Mouse (Mus musculus) lung, embryonic 14.5 days (tissue): Measurements from ENCODE around the gene Nmrk1. TPM values are rescaled to one million over a fixed set of nuclear protein-coding genes. Genes with fewer than 3 reads are reported as not detected.
A peak's percentile ranks its signal among the peaks of the same experiment; 100 is the strongest.
"Not testable (repeated sequence)": the region's sequence is repeated elsewhere in the genome, so short reads cannot be mapped to it uniquely, and the experiment has no call there.

ENCODE experiments used
- ATAC-seq: fragments of 200-750 bp; cut with Nextera tagmentation; 2 replicates; pipeline ENCODE4 v1.8.0; 2017; ENCODE audit warnings: mild to moderate bottlenecking, moderate TSS enrichment, moderate library complexity; ENCODE audit not compliant: insufficient read depth
- DNase-seq: peaks from one replicate; pipeline ENCODE4 v3.0.0-alpha.2; 2015
- H3K27ac ChIP-seq: fragments of 300-500 bp; sonication (generic); 2 replicates; pipeline ENCODE4 v1.5.1; 2014; ENCODE audit warnings: low read depth, mild to moderate bottlenecking, moderate library complexity
- H3K27me3 ChIP-seq: fragments of 300-500 bp; sonication (generic); 2 replicates; pipeline ENCODE4 v1.6.1; 2014; ENCODE audit warnings: low read length, control low read depth; ENCODE audit not compliant: insufficient read depth
- H3K36me3 ChIP-seq: fragments of 300-500 bp; sonication (generic); 2 replicates; pipeline ENCODE4 v1.6.1; 2014; ENCODE audit warnings: control low read depth; ENCODE audit not compliant: insufficient read depth
- H3K4me1 ChIP-seq: fragments of 300-500 bp; sonication (generic); 2 replicates; pipeline ENCODE4 v1.6.1; 2014; ENCODE audit warnings: antibody characterized with exemption, control low read depth; ENCODE audit not compliant: insufficient read depth
- H3K4me2 ChIP-seq: fragments of 300-500 bp; sonication (generic); 2 replicates; pipeline ENCODE4 v1.6.1; 2014; ENCODE audit warnings: mild to moderate bottlenecking
- H3K4me3 ChIP-seq: fragments of 300-500 bp; sonication (generic); 2 replicates; pipeline ENCODE4 v1.5.1; 2014; ENCODE audit warnings: low read depth, low read length
- H3K9ac ChIP-seq: fragments of 300-500 bp; sonication (generic); 2 replicates; pipeline ENCODE4 v1.6.1; 2014
- H3K9me3 ChIP-seq: fragments of 300-500 bp; sonication (generic); 2 replicates; pipeline ENCODE4 v1.6.1; 2016; ENCODE audit warnings: low read depth, low read length, control low read depth
- CTCF ChIP-seq: IDR thresholded peaks from 2 replicates; pipeline ENCODE4 v1.5.1; 2016; ENCODE audit warnings: antibody characterized with exemption, low read depth
- WGBS: fragments of 180-500 bp; shearing (Covaris S2); extraction: QIAGEN DNeasy Blood & Tissue Kit; methylation state at CpG from one replicate; pipeline ENCODE4 v1.1.7; 2014; 5-methylcytosine and 5-hydroxymethylcytosine counted together
- polyA plus RNA-seq: library from polyadenylated mRNA; unstranded; fragments of >200 nt; fragmentation: Nextera tagmentation; extraction: Ambion mirVana; gene quantifications from 2 replicates; pipeline ENCODE4 v1.2.1, GENCODE M21; 2014

Gene Nmrk1
- 8.1 and 8.4 TPM in 2 replicates for polyA plus RNA-seq

GRCm38 (mm10) chr19:18631644-18632219 is at the start of gene Nmrk1, which contains the start of gene Ostf1:
Gene Nmrk1, plus strand, starts transcription at chr19:18631950.
Gene Ostf1, minus strand, starts transcription at chr19:18631823.
- Histone ChIP-seq H3K4me2 (peak within 1 kb of the TSS; percentile 67), H3K9ac (peak within 1 kb of the TSS; percentile 73), H3K27ac (peak within 1 kb of the TSS; percentile 88), H3K36me3 (no peaks in the 10 kb centered on the region), H3K27me3 (no peaks in the 10 kb centered on the region), H3K4me3 (peak within 1 kb of the TSS; percentile 84), H3K4me1 (no peaks in the 10 kb centered on the region; the same call in 1 of the 2 replicates), H3K9me3 (no peaks in the 10 kb centered on the region)
- DNase-seq (peak; percentile 99), ATAC-seq (peak; percentile 98)
- 1% methylated on average over 49 of the region's 51 CpGs for WGBS
- TF ChIP-seq CTCF, result no peak

GRCm38 (mm10) chr19:18582226-18582625 is 49.5 kb upstream of the Nmrk1 start:
- H3K4me2 ChIP-seq, result no peak overlapping the region
- no peaks in the 10 kb centered on the region for H3K27me3 ChIP-seq
- no peak for ATAC-seq
- no peak overlapping the region for H3K27ac ChIP-seq
- H3K36me3 ChIP-seq, result no peaks in the 10 kb centered on the region
- no peak overlapping the region for H3K4me3 ChIP-seq
- no peak overlapping the region for H3K9ac ChIP-seq
- no peaks in the 10 kb centered on the region for H3K9me3 ChIP-seq
- 0 out of 2 replicates have a peak, but pooled peaks cover 4% of the 10 kb centered on the region for H3K4me1 ChIP-seq
- no peak for DNase-seq
- TF ChIP-seq CTCF, result no peak
- WGBS, result 89% methylated on average over 9 of the region's 9 CpGs

GRCm38 (mm10) chr19:18582887-18583286 is 48.9 kb upstream of the Nmrk1 start:
- Histone ChIP-seq H3K4me1 (0 out of 2 replicates have a peak, but pooled peaks cover 4% of the 10 kb centered on the region), H3K27me3 (no peaks in the 10 kb centered on the region), H3K27ac (no peak overlapping the region), H3K4me3 (no peak overlapping the region), H3K4me2 (no peak overlapping the region), H3K9ac (no peak overlapping the region), H3K36me3 (no peaks in the 10 kb centered on the region), H3K9me3 (no peaks in the 10 kb centered on the region)
- ATAC-seq, result no peak
- no peak for DNase-seq
- no peak for TF ChIP-seq CTCF
- WGBS, result 82% methylated on average over 6 of the region's 6 CpGs

GRCm38 (mm10) chr19:18583706-18584105 is 48.0 kb upstream of the Nmrk1 start:
- no peak for TF ChIP-seq CTCF
- DNase-seq, result no peak
- Histone ChIP-seq H3K9ac (no peak overlapping the region), H3K36me3 (no peaks in the 10 kb centered on the region), H3K27me3 (no peaks in the 10 kb centered on the region), H3K4me2 (no peak overlapping the region), H3K9me3 (no peaks in the 10 kb centered on the region), H3K4me1 (0 out of 2 replicates have a peak, but pooled peaks cover 4% of the 10 kb centered on the region), H3K27ac (no peak overlapping the region), H3K4me3 (no peak overlapping the region)
- WGBS, result 82% methylated on average over 4 of the region's 4 CpGs
- no peak for ATAC-seq

GRCm38 (mm10) chr19:18584621-18585020 is 47.1 kb upstream of the Nmrk1 start:
- Histone ChIP-seq H3K9ac (no peak overlapping the region), H3K27ac (no peak overlapping the region), H3K9me3 (no peaks in the 10 kb centered on the region), H3K4me2 (no peak overlapping the region), H3K27me3 (no peaks in the 10 kb centered on the region), H3K4me1 (no peaks in the 10 kb centered on the region), H3K4me3 (no peak overlapping the region), H3K36me3 (0 out of 2 replicates have a peak, but pooled peaks cover 3% of the 10 kb centered on the region)
- DNase-seq (no peak), ATAC-seq (no peak)
- 91% methylated on average over 7 of the region's 7 CpGs for WGBS
- TF ChIP-seq CTCF, result no peak

GRCm38 (mm10) chr19:18587118-18587517 is 44.6 kb upstream of the Nmrk1 start:
- H3K9me3 ChIP-seq, result no peaks in the 10 kb centered on the region
- H3K4me2 ChIP-seq, result no peak overlapping the region
- peak; percentile 32 for DNase-seq
- no peaks in the 10 kb centered on the region for H3K27me3 ChIP-seq
- TF ChIP-seq CTCF, result no peak
- ATAC-seq, result peak; percentile 42; the same call in 1 of the 2 replicates
- H3K36me3 ChIP-seq, result 0 out of 2 replicates have a peak, but pooled peaks cover 3% of the 10 kb centered on the region
- 66% methylated on average over 9 of the region's 9 CpGs for WGBS
- no peak overlapping the region for H3K9ac ChIP-seq
- H3K27ac ChIP-seq, result no peak overlapping the region
- no peaks in the 10 kb centered on the region for H3K4me1 ChIP-seq
- no peak overlapping the region for H3K4me3 ChIP-seq

- no peak overlapping the region for H3K4me3 ChIP-seq
- peak; percentile 41 for TF ChIP-seq CTCF
- H3K36me3 ChIP-seq, result 0 out of 2 replicates have a peak, but pooled peaks cover 3% of the 10 kb centered on the region
- no peaks in the 10 kb centered on the region for H3K9me3 ChIP-seq
- no peak overlapping the region for H3K4me2 ChIP-seq
- no peaks in the 10 kb centered on the region for H3K27me3 ChIP-seq
- no peak for ATAC-seq
- no peak overlapping the region for H3K9ac ChIP-seq
- DNase-seq, result no peak
- H3K4me1 ChIP-seq, result no peaks in the 10 kb centered on the region
- no peak overlapping the region for H3K27ac ChIP-seq
- WGBS, result 95% methylated on average over 1 of the region's 1 CpGs
Measured at GRCm38 (mm10) chr19:18588243-18588642, 43.5 kb upstream of the Nmrk1 start.

- not testable (repeated sequence) for H3K9me3 ChIP-seq, H3K4me3 ChIP-seq, H3K27ac ChIP-seq, DNase-seq, H3K9ac ChIP-seq, ATAC-seq, H3K36me3 ChIP-seq, H3K4me1 ChIP-seq, H3K4me2 ChIP-seq, H3K27me3 ChIP-seq
- WGBS, result 93% methylated on average over 10 of the region's 10 CpGs
Measured at GRCm38 (mm10) chr19:18588801-18589200, 42.9 kb upstream of the Nmrk1 start.
